Mouse (Mus musculus): ENCODE measurements at regions not wholly inside any gene's neighbourhood (a gene's known extent, or its start where the extent isn't known, plus 50 kb on each side); places are given as distances from the start of the nearest gene placed in this dataset.

- no peak for DNase-seq (ENCODE audit: low spot score in 2 of 2)
- TF ChIP-seq CTCF (conservative IDR thresholded peaks at IDR 0.05), result no peak
Measured at GRCm38 (mm10) chr9:116234170-116234569, 59.0 kb upstream of the Tgfbr2 start.

GRCm38 (mm10) chr9:116232386-116232785 lies 57.2 kb upstream of the Tgfbr2 start:
- no peak for TF ChIP-seq CTCF (conservative IDR thresholded peaks at IDR 0.05)
- no peak for DNase-seq (ENCODE audit: low spot score in 2 of 2)
- Histone ChIP-seq H3K27ac (no peak overlapping the region), H3K4me3 (no peak overlapping the region)

More at GRCm38 (mm10) chr9:116234170-116234569, 59.0 kb upstream of the Tgfbr2 start:
- H3K4me3 ChIP-seq, result no peak overlapping the region
- no peak overlapping the region for H3K27ac ChIP-seq

GRCm38 (mm10) chr9:116231351-116232311 lies 56.5 kb upstream of the Tgfbr2 start:
- no peak for TF ChIP-seq CTCF (conservative IDR thresholded peaks at IDR 0.05)
- Histone ChIP-seq H3K27ac (no peak overlapping the region), H3K4me3 (no peak overlapping the region)
- no peak for DNase-seq (ENCODE audit: low spot score in 2 of 2)

GRCm38 (mm10) chr9:116230346-116230745 lies 55.2 kb upstream of the Tgfbr2 start:
- no peak for TF ChIP-seq CTCF (conservative IDR thresholded peaks at IDR 0.05)
- Histone ChIP-seq H3K4me3 (no peak overlapping the region), H3K27ac (no peak overlapping the region)
- DNase-seq (ENCODE audit: low spot score in 2 of 2), result no peak

GRCm38 (mm10) chr9:116228443-116228842 lies 53.3 kb upstream of the Tgfbr2 start:
- H3K27ac ChIP-seq, result no peak overlapping the region
- no peak overlapping the region for H3K4me3 ChIP-seq
- no peak for DNase-seq (ENCODE audit: low spot score in 2 of 2)
- no peak for TF ChIP-seq CTCF (conservative IDR thresholded peaks at IDR 0.05)

GRCm38 (mm10) chr9:116227738-116228137 lies 52.6 kb upstream of the Tgfbr2 start:
- H3K4me3 ChIP-seq, result no peak overlapping the region
- no peak for TF ChIP-seq CTCF (conservative IDR thresholded peaks at IDR 0.05)
- no peak overlapping the region for H3K27ac ChIP-seq
- no peak for DNase-seq (ENCODE audit: low spot score in 2 of 2)

Measured in layer of hippocampus, adult 2 months (tissue).